Mouse (Mus musculus) G1E (cell line): Measurements from ENCODE around the gene Hormad2. TPM values are rescaled to one million over a fixed set of nuclear protein-coding genes. Genes with fewer than 3 reads are reported as not detected.

Source experiments
- ATAC-seq: 2 replicates; pipeline ENCODE4 v1.8.0; 2016; ENCODE audit warnings: mild to moderate bottlenecking; ENCODE audit not compliant: insufficient number of reproducible peaks, poor library complexity, low FRiP score, severe bottlenecking; ENCODE audit errors: extremely low read depth
- DNase-seq: peaks from one replicate; pipeline ENCODE4 v3.0.0; 2012; ENCODE audit warnings: low spot score
- H3K27me3 ChIP-seq: 2 replicates; pipeline ENCODE4 v1.6.1; 2012; ENCODE audit warnings: mild to moderate bottlenecking, low read length, inconsistent platforms; ENCODE audit not compliant: insufficient read depth
- H3K36me3 ChIP-seq: replicated peaks from 2 replicates; pipeline ENCODE3; 2012; ENCODE audit warnings: mild to moderate bottlenecking, inconsistent platforms
- H3K4me1 ChIP-seq: 2 replicates; pipeline ENCODE4 v1.6.1; 2012; ENCODE audit warnings: low read depth, low read length, inconsistent platforms, mixed read lengths; ENCODE audit not compliant: insufficient read depth
- H3K4me3 ChIP-seq: 2 replicates; pipeline ENCODE4 v1.5.1; 2012; ENCODE audit warnings: low read depth, mild to moderate bottlenecking, inconsistent platforms, low read length, moderate library complexity, mixed read lengths
- H3K9me3 ChIP-seq: replicated peaks from 2 replicates; pipeline ENCODE4 v1.6.1; 2012; ENCODE audit warnings: inconsistent platforms
- CTCF ChIP-seq: IDR thresholded peaks from 2 replicates; pipeline ENCODE4 v1.5.1; 2012; ENCODE audit warnings: low read depth, low read length, inconsistent platforms, mixed read lengths
- GATA1 ChIP-seq: IDR thresholded peaks from 2 replicates; pipeline ENCODE4 v1.6.1; 2012; ENCODE audit warnings: borderline replicate concordance, low read length, inconsistent platforms, mixed read lengths
- GATA2 ChIP-seq: IDR thresholded peaks from 2 replicates; pipeline ENCODE4 v1.6.1; 2012; ENCODE audit warnings: low read depth, low read length, inconsistent platforms, borderline replicate concordance
- POLR2AphosphoS5 ChIP-seq: IDR thresholded peaks from 2 replicates; pipeline ENCODE4 v1.6.1; 2012; ENCODE audit warnings: low read depth, low read length, inconsistent platforms; ENCODE audit not compliant: insufficient replicate concordance
- TAL1 ChIP-seq: conservative IDR thresholded peaks from 2 replicates; pipeline ENCODE4 v1.6.1; 2012; ENCODE audit warnings: low read depth, low read length, inconsistent platforms, mixed read lengths
- polyA plus RNA-seq: library from polyadenylated mRNA; stranded (reverse); fragments of >175 nt; gene quantifications from 2 replicates; pipeline ENCODE4 v1.2.3, GENCODE M21; 2012
- total RNA-seq, 2 experiments: library from RNA; stranded (forward) in 1 of 2; stranded (reverse) in 1 of 2; fragments of 200-1000 nt in 1 of 2; fragments of >200 nt in 1 of 2; fragmentation: Nextera tagmentation in 1 of 2; gene quantifications; 2 replicates each; pipeline ENCODE4 v1.2.3; 2014 to 2017

The Hormad2 gene
- total and polyA plus RNA-seq, 3 experiments = 8.6 to 85.0 (median 24.6) TPM

DNA sequence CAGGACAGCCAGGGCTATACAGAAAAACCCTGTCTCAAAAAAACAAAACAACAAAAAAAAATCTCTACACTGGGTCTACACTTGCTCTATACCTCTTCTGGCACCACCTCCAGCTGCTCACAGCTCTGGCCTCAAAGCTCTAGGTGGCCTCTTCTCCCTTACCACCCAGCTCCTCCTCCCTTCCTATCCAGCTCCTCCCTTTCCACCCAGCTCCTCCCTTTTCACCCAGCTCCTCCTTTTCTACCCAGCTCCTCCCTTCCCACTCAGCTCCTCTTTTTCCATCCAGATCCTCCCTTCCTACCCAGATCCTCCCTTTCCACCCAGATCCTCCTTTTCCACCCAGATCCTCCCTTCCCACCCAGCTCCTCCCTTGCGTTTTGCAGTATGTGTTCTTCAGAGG lies 26.5 kb upstream of the Hormad2 start:
- H3K4me1 ChIP-seq = peaks cover 2% of the 10 kb centered on the region; the same call in 1 of the 2 replicates
- peaks cover 56% of the 10 kb centered on the region for H3K27me3 ChIP-seq
- ATAC-seq = no peak
- DNase-seq = no peak
- H3K4me3 ChIP-seq = no peak overlapping the region
- no peaks in the 10 kb centered on the region for H3K36me3 ChIP-seq
- H3K9me3 ChIP-seq = no peaks in the 10 kb centered on the region
- TF ChIP-seq GATA1 (no peak), GATA2 (no peak), CTCF (no peak), TAL1 (no peak), POLR2AphosphoS5 (no peak)

DNA sequence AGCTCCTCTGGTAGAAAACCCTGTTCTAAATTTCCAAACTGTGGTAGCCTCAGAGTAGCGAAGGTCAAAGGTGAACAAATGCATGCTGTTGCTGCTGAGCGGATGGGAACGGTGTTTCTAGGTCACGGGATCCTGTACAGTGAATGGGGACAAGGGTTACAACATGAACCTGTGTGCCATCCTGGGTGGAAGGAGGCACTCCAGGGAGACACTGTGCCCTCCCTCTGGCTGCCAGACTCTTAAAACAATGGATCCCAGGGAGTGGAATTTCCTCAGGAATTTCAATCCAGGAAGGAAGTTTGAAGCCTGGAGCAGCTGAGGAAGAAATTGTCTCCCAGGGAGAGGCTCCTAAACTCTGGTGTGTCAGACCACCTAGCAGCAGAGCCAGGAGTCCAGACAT lies 25.3 kb upstream of the Hormad2 start:
- no peak for DNase-seq
- Histone ChIP-seq H3K36me3 (no peaks in the 10 kb centered on the region), H3K27me3 (peaks cover 57% of the 10 kb centered on the region), H3K4me1 (peaks cover 2% of the 10 kb centered on the region; the same call in 1 of the 2 replicates), H3K4me3 (no peak overlapping the region), H3K9me3 (no peaks in the 10 kb centered on the region)
- ATAC-seq = no peak
- TF ChIP-seq CTCF (no peak), GATA1 (no peak), POLR2AphosphoS5 (no peak), TAL1 (no peak), GATA2 (no peak)

DNA sequence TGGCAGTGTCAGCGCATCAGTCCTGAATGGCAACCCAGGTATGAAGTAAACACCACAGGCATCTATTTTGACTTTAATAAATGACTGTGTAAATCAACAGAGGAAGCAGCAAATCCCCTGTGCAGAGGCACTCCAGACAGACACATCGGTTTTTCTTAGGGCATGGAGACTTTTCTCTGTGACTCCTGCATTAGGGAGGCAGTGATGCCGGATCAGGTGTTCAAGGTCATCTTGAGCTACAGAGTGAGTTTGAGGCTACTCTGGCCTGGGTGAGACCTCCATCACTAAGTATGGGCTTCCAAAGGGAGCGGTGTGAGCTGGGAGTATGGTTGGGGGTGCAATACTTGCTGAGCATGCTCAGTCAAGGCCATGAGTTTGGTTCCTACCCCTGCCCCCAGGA lies 23.7 kb upstream of the Hormad2 start:
- Histone ChIP-seq H3K27me3 (peaks cover 70% of the 10 kb centered on the region), H3K36me3 (no peaks in the 10 kb centered on the region), H3K9me3 (no peaks in the 10 kb centered on the region), H3K4me1 (peaks cover 2% of the 10 kb centered on the region; the same call in 1 of the 2 replicates), H3K4me3 (no peak overlapping the region)
- no peak for DNase-seq
- TF ChIP-seq POLR2AphosphoS5 = no peak
- TF ChIP-seq TAL1 = no peak
- no peak for TF ChIP-seq GATA1
- no peak for TF ChIP-seq GATA2
- TF ChIP-seq CTCF = no peak
- no peak for ATAC-seq

DNA sequence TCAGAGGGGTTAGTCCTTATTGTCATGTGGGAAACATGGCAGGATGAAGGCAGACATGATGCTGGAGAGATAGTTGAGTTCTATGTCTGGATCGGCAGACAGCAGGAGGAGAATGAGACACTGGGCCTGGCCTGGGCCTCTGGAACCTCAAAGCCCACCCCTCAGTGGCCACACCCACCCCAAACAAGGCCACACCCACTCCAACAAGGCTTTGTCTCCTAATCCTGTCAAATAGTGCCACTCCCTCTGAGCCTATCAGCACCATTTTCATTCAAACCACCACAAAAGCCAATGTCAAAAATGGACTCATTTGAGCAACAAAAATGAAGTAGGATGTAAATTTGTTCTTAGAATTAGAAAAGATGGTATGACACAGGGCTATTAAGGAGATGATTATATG lies 23.3 kb upstream of the Hormad2 start:
- no peak for TF ChIP-seq TAL1
- TF ChIP-seq POLR2AphosphoS5 = no peak
- no peak for TF ChIP-seq GATA1
- no peak for TF ChIP-seq GATA2
- TF ChIP-seq CTCF = no peak
- no peak for DNase-seq
- no peaks in the 10 kb centered on the region for H3K36me3 ChIP-seq
- no peak overlapping the region for H3K4me3 ChIP-seq
- H3K9me3 ChIP-seq = no peaks in the 10 kb centered on the region
- ATAC-seq = no peak
- H3K27me3 ChIP-seq = peaks cover 73% of the 10 kb centered on the region
- peaks cover 2% of the 10 kb centered on the region; the same call in 1 of the 2 replicates for H3K4me1 ChIP-seq

DNA sequence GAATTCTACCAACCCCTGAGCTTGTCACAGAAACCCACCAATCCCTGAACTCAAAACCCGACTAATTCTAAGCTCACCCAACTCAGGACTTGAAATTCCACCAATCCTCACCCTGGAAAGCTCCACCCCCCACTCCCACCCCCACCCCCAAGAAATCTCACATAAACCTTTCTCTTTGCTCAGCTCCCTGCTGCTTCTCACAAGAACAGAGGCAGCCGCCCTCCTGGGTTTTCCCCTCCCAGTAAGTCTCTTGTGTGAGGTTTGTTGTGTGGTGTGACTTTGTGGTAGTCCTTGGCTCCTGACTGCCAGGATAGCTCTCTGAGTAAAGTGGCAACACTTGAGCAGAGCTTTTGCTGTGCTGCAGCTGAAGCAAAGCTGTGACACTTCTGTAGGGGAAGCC lies 22.0 kb upstream of the Hormad2 start:
- H3K27me3 ChIP-seq = peaks cover 79% of the 10 kb centered on the region

DNA sequence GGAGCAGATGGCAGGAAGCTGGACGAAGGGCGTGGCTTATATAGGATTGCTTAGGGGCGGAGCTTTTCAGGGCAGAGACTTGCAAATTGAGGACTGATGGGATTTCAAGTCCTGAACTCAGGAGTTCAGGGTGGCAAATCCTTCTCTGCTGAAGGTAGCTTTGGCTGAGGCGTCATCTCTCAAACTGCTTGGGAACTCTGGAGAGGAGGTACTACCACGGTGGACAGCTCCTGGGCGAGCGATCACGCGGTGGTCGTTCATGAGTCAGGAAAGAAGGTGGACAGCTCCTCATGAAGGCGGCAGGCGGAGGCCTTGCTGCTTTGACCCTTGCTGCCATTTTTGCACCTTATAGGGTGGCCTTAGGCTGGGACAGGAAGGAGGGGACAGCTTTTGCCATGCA lies 20.2 kb upstream of the Hormad2 start:
- ATAC-seq = no peak
- Histone ChIP-seq H3K9me3 (no peaks in the 10 kb centered on the region), H3K4me3 (no peak overlapping the region), H3K4me1 (peaks cover 2% of the 10 kb centered on the region; the same call in 1 of the 2 replicates), H3K36me3 (no peaks in the 10 kb centered on the region), H3K27me3 (peaks cover 74% of the 10 kb centered on the region)
- TF ChIP-seq GATA1 (no peak), POLR2AphosphoS5 (no peak), TAL1 (no peak), GATA2 (no peak), CTCF (no peak)
- no peak for DNase-seq

More for the DNA sequence above, 22.0 kb upstream of the Hormad2 start:
- Histone ChIP-seq H3K4me1 (peaks cover 2% of the 10 kb centered on the region; the same call in 1 of the 2 replicates), H3K4me3 (no peak overlapping the region), H3K9me3 (no peaks in the 10 kb centered on the region), H3K36me3 (no peaks in the 10 kb centered on the region)
- DNase-seq (no peak), ATAC-seq (no peak)
- TF ChIP-seq POLR2AphosphoS5 = no peak
- TF ChIP-seq TAL1 = no peak
- TF ChIP-seq GATA2 = no peak
- no peak for TF ChIP-seq CTCF
- TF ChIP-seq GATA1 = no peak

DNA sequence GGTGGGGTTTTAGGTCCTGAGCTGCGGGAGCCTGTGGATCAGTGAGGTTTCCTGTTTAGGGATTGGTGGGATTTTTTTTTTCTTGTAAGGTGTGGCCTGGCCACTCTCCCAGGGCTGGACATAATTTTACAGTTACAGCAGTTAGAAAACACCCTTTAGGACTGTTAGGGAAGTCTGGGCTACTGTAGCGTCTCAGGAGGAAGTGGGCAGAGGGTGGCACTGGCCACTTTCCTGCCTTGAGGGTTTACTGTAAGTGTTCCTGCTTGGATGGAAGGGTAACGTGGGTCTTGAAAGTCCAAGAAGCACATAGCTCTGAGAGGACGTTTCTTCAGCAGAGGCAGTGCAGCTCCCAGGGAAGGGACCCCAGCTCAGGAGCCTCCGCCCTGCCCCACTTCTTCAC lies 19.7 kb upstream of the Hormad2 start:
- ATAC-seq (no peak), DNase-seq (no peak)
- Histone ChIP-seq H3K4me1 (peaks cover 2% of the 10 kb centered on the region; the same call in 1 of the 2 replicates), H3K9me3 (no peaks in the 10 kb centered on the region), H3K4me3 (no peak overlapping the region), H3K36me3 (no peaks in the 10 kb centered on the region), H3K27me3 (peaks cover 71% of the 10 kb centered on the region)
- TF ChIP-seq CTCF (no peak), TAL1 (no peak), POLR2AphosphoS5 (no peak), GATA1 (no peak), GATA2 (no peak)
